Mouse (Mus musculus): Measurements from ENCODE around the gene Nadsyn1. TPM values are rescaled to one million over a fixed set of nuclear protein-coding genes. Genes with fewer than 3 reads are reported as not detected.

Nadsyn1 gene
- polyA plus RNA-seq, 1 experiment from 2014 or later, result 9.1 TPM

DNA sequence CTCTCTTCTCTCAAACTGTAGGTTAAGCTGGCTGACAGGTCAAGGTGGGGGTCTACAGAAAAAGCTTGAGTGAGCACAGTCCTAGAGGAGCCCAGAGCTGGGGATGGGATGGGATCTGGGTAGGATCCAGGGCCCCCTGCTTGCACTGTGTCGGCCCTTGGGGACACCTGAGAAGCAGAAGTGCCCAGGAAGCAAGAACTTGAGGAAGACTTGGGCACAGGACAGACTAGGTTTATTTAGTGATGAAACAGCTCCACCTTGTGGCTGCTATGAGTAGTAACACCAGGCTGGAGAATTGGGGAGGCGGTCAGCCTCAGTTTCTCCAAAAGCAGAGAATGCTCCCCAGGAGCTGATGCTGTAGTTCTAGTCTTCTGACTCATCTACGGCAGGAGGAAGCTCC is 58.9 kb downstream of the Nadsyn1 start:
- WGBS, result 13% methylated on average over 3 of the region's 3 CpGs
- Histone ChIP-seq H3K4me2 (ENCODE audit: low read depth, low read length) (no peak overlapping the region), H3K4me1 (ENCODE audit: control insufficient read depth, insufficient read depth, low read length) (no peaks in the 10 kb centered on the region), H3K4me3 (ENCODE audit: low read length) (no peak overlapping the region), H3K27me3 (ENCODE audit: control insufficient read depth, insufficient read depth, low read length) (peaks cover 21% of the 10 kb centered on the region), H3K9me3 (replicated peaks; ENCODE audit: control insufficient read depth, low read length) (no peaks in the 10 kb centered on the region), H3K9ac (ENCODE audit: low read length) (no peak overlapping the region), H3K36me3 (ENCODE audit: control insufficient read depth, insufficient read depth) (no peaks in the 10 kb centered on the region), H3K27ac (ENCODE audit: low read length) (no peak overlapping the region)
- ATAC-seq (replicated peaks; ENCODE audit: extremely low read depth, insufficient read depth, low FRiP score), result no peak

DNA sequence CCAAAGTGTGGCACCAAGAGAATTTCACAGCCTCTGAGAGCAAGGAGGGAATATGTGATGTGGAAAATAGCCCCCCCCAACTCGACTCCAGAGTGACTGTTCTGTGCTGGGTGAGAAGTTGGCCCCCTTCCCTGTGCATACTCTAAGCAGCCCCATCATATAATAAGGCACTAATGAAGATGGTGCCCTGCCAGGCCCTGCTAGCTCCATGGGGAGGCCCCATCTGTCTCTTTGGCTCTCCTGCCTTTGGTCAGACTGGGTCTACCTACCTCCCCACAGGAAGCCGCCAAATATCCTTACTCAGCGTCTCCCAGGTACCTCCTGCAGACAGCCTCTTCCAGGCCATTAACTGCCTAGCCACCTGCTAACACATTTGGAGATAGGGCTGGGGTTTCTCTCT is 63.7 kb downstream of the Nadsyn1 start:
- peaks cover 6% of the 10 kb centered on the region for H3K4me1 ChIP-seq (ENCODE audit: control insufficient read depth, insufficient read depth, low read length)
- 66% methylated on average over 3 of the region's 3 CpGs for WGBS
- no peak overlapping the region for H3K27ac ChIP-seq (ENCODE audit: low read length)
- H3K4me3 ChIP-seq (ENCODE audit: low read length), result no peak overlapping the region
- no peaks in the 10 kb centered on the region for H3K36me3 ChIP-seq (ENCODE audit: control insufficient read depth, insufficient read depth)
- no peak for ATAC-seq (replicated peaks; ENCODE audit: extremely low read depth, insufficient read depth, low FRiP score)
- peaks cover 16% of the 10 kb centered on the region for H3K27me3 ChIP-seq (ENCODE audit: control insufficient read depth, insufficient read depth, low read length)
- no peak overlapping the region for H3K4me2 ChIP-seq (ENCODE audit: low read depth, low read length)
- no peaks in the 10 kb centered on the region for H3K9me3 ChIP-seq (replicated peaks; ENCODE audit: control insufficient read depth, low read length)
- no peak overlapping the region for H3K9ac ChIP-seq (ENCODE audit: low read length)

DNA sequence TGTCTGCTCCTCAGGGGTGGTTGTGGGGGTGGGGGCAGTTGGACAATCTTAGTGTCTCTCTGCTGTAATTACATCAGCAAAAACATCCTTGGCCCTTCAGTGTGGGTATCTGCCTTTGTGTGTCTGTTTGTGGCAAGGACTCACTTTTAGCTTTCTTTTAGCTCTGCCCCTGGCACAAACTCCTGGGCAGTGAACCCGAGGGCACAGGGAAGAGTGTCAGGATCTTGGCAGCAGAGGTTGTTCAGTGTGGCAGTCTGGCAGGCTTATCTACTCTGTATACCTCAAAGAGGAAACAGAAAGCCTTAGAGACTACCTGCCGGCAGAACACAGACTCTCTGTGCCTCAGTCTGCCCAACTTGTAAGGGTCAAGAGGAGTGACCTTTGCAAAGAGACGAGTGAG is 65.0 kb downstream of the Nadsyn1 start:
- Histone ChIP-seq H3K9me3 (replicated peaks; ENCODE audit: control insufficient read depth, low read length) (no peaks in the 10 kb centered on the region), H3K9ac (ENCODE audit: low read length) (no peak overlapping the region), H3K27ac (ENCODE audit: low read length) (no peak overlapping the region), H3K36me3 (ENCODE audit: control insufficient read depth, insufficient read depth) (no peaks in the 10 kb centered on the region), H3K4me3 (ENCODE audit: low read length) (no peak overlapping the region), H3K4me2 (ENCODE audit: low read depth, low read length) (peak overlapping the region; percentile 91), H3K27me3 (ENCODE audit: control insufficient read depth, insufficient read depth, low read length) (peaks cover 16% of the 10 kb centered on the region), H3K4me1 (ENCODE audit: control insufficient read depth, insufficient read depth, low read length) (peaks cover 6% of the 10 kb centered on the region)
- 58% methylated on average over 3 of the region's 3 CpGs for WGBS
- ATAC-seq (replicated peaks; ENCODE audit: extremely low read depth, insufficient read depth, low FRiP score), result no peak

DNA sequence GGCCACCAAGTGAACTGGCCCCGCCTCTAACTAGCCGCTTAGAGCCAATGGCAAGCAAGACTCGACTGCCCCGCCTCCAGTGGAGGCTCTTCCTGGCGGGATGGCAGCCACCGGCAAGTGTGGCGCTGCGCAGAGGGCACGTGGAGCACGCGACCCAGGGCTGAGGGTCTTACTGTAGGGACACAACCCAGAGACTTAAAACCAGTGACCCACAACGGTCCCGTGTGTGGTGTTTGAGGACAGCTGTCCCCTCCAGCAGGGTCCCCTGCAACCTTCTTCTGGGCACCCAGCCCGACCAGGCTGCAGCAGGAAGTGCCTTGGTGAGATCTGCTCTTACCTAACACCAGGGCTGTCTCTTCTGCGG is 65.6 kb downstream of the Nadsyn1 start:
- Histone ChIP-seq H3K36me3 (ENCODE audit: control insufficient read depth, insufficient read depth) (no peaks in the 10 kb centered on the region), H3K9me3 (replicated peaks; ENCODE audit: control insufficient read depth, low read length) (no peaks in the 10 kb centered on the region), H3K4me1 (ENCODE audit: control insufficient read depth, insufficient read depth, low read length) (peaks cover 7% of the 10 kb centered on the region), H3K9ac (ENCODE audit: low read length) (peak overlapping the region; percentile 55), H3K27ac (ENCODE audit: low read length) (no peak overlapping the region), H3K27me3 (ENCODE audit: control insufficient read depth, insufficient read depth, low read length) (peaks cover 16% of the 10 kb centered on the region; the same call in 1 of the 2 replicates), H3K4me3 (ENCODE audit: low read length) (peak overlapping the region; percentile 51), H3K4me2 (ENCODE audit: low read depth, low read length) (peak overlapping the region; percentile 91)
- peak; percentile 86 for ATAC-seq (replicated peaks; ENCODE audit: extremely low read depth, insufficient read depth, low FRiP score)
- WGBS, result 2% methylated on average over 15 of the region's 15 CpGs

DNA sequence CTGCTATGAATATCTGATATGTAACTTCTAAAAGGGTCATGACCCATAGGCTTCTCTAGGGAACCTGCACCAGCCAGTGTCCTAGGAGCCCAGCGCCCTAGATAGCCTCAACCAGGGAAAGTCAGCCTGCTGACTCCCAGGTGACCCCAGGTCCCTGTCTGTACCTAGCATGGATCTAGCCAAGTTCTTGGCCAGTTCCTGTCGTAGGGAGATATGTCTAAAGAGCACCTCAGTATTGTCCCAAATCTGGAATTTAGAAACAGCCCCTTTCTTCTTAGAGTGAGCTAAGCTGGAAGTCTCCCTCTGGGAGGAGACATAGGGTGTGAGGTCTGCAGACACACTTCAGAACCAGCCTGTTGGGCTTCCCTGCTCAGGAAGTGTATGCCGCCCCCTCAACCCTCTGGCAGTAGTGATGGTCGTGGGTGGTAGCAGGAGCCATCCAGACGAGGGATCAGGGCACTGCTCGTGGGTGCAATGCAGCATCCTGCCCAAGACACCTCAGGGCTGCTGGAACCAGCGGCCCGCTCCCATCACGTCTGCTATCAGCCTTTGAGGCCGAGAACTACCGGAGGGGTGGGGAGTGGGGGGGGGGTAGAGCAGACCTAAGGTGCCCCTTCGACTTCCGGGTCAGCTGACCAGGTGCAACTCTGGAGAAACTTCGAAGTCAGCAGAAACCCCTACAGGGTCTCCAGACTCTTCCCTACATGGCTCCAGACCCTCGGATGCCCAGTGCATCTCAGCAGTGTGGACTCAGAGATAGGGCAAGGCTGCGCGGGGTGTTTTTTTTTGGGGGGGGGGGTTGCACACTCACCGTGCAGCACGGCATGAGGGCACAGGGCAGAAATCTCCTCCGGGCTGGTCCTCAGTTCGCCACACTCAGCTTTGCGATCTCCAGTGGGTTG is 66.3 kb downstream of the Nadsyn1 start, which contains the start of gene Osbpl5:
Osbpl5 (minus strand) TSS at position 861 of the 902 bp plus-strand sequence.
- no peak for ATAC-seq (replicated peaks; ENCODE audit: extremely low read depth, insufficient read depth, low FRiP score)
- H3K36me3 ChIP-seq (ENCODE audit: control insufficient read depth, insufficient read depth), result no peaks in the 10 kb centered on the region
- H3K27me3 ChIP-seq (ENCODE audit: control insufficient read depth, insufficient read depth, low read length), result peaks cover 16% of the 10 kb centered on the region; the same call in 1 of the 2 replicates
- H3K4me3 ChIP-seq (ENCODE audit: low read length), result peak within 1 kb of the TSS; percentile 51
- WGBS, result 23% methylated on average over 22 of the region's 22 CpGs
- peak within 1 kb of the TSS; percentile 91 for H3K4me2 ChIP-seq (ENCODE audit: low read depth, low read length)
- peaks cover 9% of the 10 kb centered on the region for H3K4me1 ChIP-seq (ENCODE audit: control insufficient read depth, insufficient read depth, low read length)
- peak within 1 kb of the TSS; percentile 55 for H3K9ac ChIP-seq (ENCODE audit: low read length)
- no peak within 1 kb of the TSS for H3K27ac ChIP-seq (ENCODE audit: low read length)
- no peaks in the 10 kb centered on the region for H3K9me3 ChIP-seq (replicated peaks; ENCODE audit: control insufficient read depth, low read length)

DNA sequence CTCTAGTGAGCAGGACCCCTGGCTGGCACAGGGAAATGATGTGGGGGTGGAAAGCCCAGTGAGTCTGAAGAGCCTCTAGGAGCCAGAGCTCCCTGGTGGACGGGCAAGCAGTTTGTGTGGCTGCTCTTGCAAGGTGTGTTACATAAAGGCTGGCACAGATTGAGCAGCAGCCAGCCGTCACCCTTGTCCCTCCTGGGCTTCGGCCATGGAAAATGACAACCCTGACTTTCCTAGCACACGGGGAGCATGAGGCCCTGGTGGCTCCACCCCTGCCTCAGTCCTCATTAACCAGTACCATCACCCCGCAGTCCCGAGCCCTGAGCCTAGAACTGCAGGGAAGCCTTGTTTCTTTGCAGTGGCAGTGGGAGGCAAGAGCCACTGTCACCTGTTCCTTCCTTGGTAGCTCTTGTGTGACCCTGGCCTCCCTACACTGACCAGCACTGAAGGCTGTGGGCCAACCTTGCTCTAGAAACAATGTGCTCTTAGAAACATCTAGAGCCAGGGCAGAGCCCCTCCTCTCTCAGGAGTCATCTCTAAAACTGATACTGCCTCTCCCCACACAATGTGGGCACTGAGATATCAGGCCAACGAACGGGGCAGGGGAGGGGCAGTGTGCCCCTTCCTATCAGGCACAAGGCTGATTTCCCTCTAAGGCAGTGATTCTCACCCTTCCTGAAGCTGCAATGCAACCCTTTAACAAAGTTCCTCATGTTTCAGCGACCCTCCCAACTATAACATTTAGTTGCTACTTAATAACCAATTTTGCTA is 67.1 kb downstream of the Nadsyn1 start:
- Histone ChIP-seq H3K36me3 (ENCODE audit: control insufficient read depth, insufficient read depth) (no peaks in the 10 kb centered on the region), H3K4me2 (ENCODE audit: low read depth, low read length) (no peak overlapping the region), H3K9me3 (replicated peaks; ENCODE audit: control insufficient read depth, low read length) (no peaks in the 10 kb centered on the region), H3K27me3 (ENCODE audit: control insufficient read depth, insufficient read depth, low read length) (peaks cover 16% of the 10 kb centered on the region; the same call in 1 of the 2 replicates), H3K9ac (ENCODE audit: low read length) (no peak overlapping the region), H3K4me3 (ENCODE audit: low read length) (no peak overlapping the region), H3K4me1 (ENCODE audit: control insufficient read depth, insufficient read depth, low read length) (peaks cover 9% of the 10 kb centered on the region), H3K27ac (ENCODE audit: low read length) (no peak overlapping the region)
- ATAC-seq (replicated peaks; ENCODE audit: extremely low read depth, insufficient read depth, low FRiP score), result no peak
- 67% methylated on average over 9 of the region's 9 CpGs for WGBS

DNA sequence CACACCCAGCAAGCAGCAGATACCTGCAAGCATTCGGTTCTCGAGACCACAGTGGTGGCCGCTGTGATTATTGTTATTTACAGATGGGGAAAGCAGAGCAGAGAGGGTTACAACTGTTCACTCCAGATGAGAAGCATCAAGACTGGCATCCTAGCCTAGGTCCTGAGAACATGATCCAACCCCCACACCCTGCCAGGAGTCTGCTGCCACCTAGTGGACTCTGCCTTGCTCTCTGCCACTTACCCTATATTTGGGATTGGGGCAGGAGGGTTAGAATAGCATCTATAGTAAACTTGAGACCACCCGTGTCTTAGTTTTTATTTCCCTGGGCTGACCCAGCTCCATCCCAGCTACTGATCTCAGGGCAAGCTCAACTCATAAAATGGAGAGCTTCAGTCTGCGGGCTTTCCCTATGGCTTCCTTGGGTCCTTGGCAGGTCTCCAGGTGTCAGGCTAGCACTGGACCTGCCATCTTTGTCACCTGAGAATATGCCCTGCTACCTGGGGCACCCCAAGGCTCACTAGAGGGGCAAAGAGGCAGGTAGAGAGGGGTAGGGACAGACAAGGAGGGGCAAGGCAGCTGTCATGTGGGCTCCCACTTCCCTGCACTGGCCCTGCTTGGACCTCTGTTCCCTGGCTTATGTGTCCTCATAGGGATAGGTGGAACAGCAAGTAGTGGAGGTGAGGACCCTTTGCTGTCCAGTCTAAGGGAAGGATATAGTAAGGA is 68.5 kb downstream of the Nadsyn1 start:
- WGBS, result 45% methylated on average over 5 of the region's 5 CpGs
- Histone ChIP-seq H3K4me2 (ENCODE audit: low read depth, low read length) (no peak overlapping the region), H3K36me3 (ENCODE audit: control insufficient read depth, insufficient read depth) (no peaks in the 10 kb centered on the region), H3K27ac (ENCODE audit: low read length) (no peak overlapping the region), H3K4me1 (ENCODE audit: control insufficient read depth, insufficient read depth, low read length) (peaks cover 9% of the 10 kb centered on the region), H3K27me3 (ENCODE audit: control insufficient read depth, insufficient read depth, low read length) (peaks cover 16% of the 10 kb centered on the region; the same call in 1 of the 2 replicates), H3K9me3 (replicated peaks; ENCODE audit: control insufficient read depth, low read length) (no peaks in the 10 kb centered on the region), H3K4me3 (ENCODE audit: low read length) (no peak overlapping the region), H3K9ac (ENCODE audit: low read length) (no peak overlapping the region)
- no peak for ATAC-seq (replicated peaks; ENCODE audit: extremely low read depth, insufficient read depth, low FRiP score)

DNA sequence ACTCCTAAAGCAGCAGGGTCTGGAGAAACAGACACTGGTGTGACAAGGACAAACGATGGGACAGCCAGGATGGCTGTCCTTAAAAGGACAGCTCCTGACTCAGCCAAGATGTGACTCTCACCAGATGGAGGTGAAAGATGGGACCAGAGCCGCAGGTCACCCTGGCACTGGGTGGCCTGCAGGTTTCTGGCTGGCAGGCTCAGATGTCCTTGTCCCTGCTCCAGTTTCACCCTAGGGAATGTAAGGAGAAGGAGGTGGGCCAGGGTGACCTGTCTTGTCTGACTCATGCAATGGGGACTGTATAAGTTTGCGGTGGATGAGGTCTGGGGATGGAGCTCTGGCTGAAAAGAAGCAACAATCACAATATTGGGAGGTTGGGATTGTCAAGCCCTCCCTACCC is 70.0 kb downstream of the Nadsyn1 start:
- Histone ChIP-seq H3K4me2 (ENCODE audit: low read depth, low read length) (no peak overlapping the region), H3K9me3 (replicated peaks; ENCODE audit: control insufficient read depth, low read length) (no peaks in the 10 kb centered on the region), H3K4me1 (ENCODE audit: control insufficient read depth, insufficient read depth, low read length) (peaks cover 9% of the 10 kb centered on the region), H3K27me3 (ENCODE audit: control insufficient read depth, insufficient read depth, low read length) (peaks cover 16% of the 10 kb centered on the region; the same call in 1 of the 2 replicates), H3K27ac (ENCODE audit: low read length) (no peak overlapping the region), H3K9ac (ENCODE audit: low read length) (no peak overlapping the region), H3K36me3 (ENCODE audit: control insufficient read depth, insufficient read depth) (no peaks in the 10 kb centered on the region), H3K4me3 (ENCODE audit: low read length) (no peak overlapping the region)
- ATAC-seq (replicated peaks; ENCODE audit: extremely low read depth, insufficient read depth, low FRiP score), result no peak
- WGBS, result 69% methylated on average over 3 of the region's 3 CpGs

All from heart, embryonic 16.5 days (tissue).